Mouse (Mus musculus): Measurements from ENCODE around the gene Hpn. TPM values are rescaled to one million over a fixed set of nuclear protein-coding genes. Genes with fewer than 3 reads are reported as not detected.

The Hpn gene
- polyA plus RNA-seq, 1 experiment from 2014 or later: 0.21 TPM

DNA sequence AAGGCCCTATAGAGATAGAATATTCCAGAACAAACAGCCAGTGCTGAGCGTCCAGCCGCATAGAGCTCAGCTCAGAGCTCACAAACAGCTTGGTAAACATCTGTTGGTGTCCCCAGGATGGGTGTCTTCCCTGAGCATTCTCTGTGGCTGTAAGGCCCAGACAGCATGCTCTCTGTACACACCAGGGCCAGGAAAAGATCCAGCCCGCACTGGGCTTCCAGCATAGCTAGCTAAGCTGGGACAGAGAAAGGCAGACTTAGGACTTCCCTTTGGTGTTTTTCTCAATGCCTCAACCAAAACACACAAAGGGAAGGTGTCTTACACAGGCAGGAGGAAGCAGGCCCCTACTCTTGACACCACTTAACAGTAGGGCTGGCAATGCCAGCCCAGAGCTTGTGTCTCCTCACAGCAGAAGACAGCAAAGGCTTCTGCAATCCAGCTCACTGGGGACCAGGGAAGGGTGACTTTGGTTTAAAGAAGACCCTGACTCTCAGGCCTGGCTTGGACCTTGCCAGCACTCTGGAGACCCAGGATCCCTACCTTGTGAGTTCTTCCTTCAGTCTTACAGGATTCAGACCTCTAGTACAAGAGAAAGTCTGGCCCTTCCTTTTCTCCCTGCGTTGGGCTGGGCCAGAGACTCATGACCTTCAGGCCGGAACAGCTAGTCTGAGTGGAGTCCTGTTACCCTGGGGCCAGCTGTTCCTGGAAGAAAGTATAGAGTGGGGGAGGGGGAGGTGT, 40.4 kb upstream of the Hpn start, which contains the start of gene Gramd1a:
Gramd1a (minus strand) TSS at position 601 of the 738 bp plus-strand sequence.
- H3K36me3 ChIP-seq (ENCODE audit: control insufficient read depth, insufficient read depth, low read length): no peaks in the 10 kb centered on the region
- H3K4me3 ChIP-seq (ENCODE audit: low read depth, low read length): no peak within 1 kb of the TSS
- H3K27ac ChIP-seq (ENCODE audit: low read length): no peak within 1 kb of the TSS
- WGBS: 69% methylated on average over 5 of the region's 5 CpGs
- H3K4me2 ChIP-seq (ENCODE audit: low read length): no peak within 1 kb of the TSS
- no peaks in the 10 kb centered on the region for H3K9me3 ChIP-seq (replicated peaks; ENCODE audit: control insufficient read depth, low read length, poor library complexity, severe bottlenecking)
- H3K27me3 ChIP-seq (ENCODE audit: control insufficient read depth, insufficient read depth, low read depth, low read length): no peaks in the 10 kb centered on the region
- no peak within 1 kb of the TSS for H3K9ac ChIP-seq (ENCODE audit: low read depth, low read length)
- peaks cover 10% of the 10 kb centered on the region for H3K4me1 ChIP-seq (ENCODE audit: control insufficient read depth, insufficient read depth, low read length)
- ATAC-seq: no peak

DNA sequence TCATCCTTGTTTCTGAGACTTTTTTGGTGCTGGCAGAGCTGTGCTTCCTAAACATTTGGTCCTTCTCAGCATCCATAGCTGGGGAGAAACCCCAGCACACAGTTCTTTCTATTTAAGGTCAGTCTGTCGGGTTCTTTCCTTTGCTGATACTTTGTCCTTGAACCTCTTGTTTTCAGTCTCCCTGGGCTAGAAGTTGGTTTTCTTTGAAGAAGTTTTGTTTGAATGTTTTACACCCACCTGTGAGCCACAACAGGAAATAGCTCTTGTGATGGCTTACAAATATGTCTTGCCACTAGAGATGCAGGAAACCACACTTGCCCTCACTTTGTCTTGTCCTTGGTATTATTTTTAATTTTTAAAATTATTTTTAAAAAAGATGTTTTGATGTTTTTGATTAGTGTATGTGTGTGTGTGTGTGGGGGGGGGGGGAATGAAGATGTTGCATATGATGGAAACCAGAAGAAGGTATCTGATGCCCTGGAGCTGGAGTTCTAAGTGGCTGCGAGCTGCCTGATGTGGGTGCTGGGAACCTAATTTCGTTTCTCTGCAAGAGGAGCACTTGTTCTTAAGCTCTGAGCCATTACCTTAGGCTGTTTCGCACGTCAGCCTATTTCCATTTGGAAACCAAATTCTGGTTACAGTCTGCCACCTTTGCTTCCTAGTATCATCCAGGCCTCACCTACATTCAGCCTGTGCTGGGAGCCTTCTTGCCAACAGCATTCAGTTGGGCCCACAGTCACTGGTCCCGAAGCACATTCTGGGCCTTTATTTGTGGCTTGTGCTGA, 38.6 kb upstream of the Hpn start:
- Histone ChIP-seq H3K9me3 (replicated peaks; ENCODE audit: control insufficient read depth, low read length, poor library complexity, severe bottlenecking) (no peaks in the 10 kb centered on the region), H3K4me2 (ENCODE audit: low read length) (no peak overlapping the region), H3K9ac (ENCODE audit: low read depth, low read length) (no peak overlapping the region), H3K36me3 (ENCODE audit: control insufficient read depth, insufficient read depth, low read length) (no peaks in the 10 kb centered on the region), H3K27me3 (ENCODE audit: control insufficient read depth, insufficient read depth, low read depth, low read length) (no peaks in the 10 kb centered on the region), H3K27ac (ENCODE audit: low read length) (no peak overlapping the region), H3K4me3 (ENCODE audit: low read depth, low read length) (no peak overlapping the region), H3K4me1 (ENCODE audit: control insufficient read depth, insufficient read depth, low read length) (peaks cover 16% of the 10 kb centered on the region)
- ATAC-seq: no peak
- 92% methylated on average over 6 of the region's 6 CpGs for WGBS

DNA sequence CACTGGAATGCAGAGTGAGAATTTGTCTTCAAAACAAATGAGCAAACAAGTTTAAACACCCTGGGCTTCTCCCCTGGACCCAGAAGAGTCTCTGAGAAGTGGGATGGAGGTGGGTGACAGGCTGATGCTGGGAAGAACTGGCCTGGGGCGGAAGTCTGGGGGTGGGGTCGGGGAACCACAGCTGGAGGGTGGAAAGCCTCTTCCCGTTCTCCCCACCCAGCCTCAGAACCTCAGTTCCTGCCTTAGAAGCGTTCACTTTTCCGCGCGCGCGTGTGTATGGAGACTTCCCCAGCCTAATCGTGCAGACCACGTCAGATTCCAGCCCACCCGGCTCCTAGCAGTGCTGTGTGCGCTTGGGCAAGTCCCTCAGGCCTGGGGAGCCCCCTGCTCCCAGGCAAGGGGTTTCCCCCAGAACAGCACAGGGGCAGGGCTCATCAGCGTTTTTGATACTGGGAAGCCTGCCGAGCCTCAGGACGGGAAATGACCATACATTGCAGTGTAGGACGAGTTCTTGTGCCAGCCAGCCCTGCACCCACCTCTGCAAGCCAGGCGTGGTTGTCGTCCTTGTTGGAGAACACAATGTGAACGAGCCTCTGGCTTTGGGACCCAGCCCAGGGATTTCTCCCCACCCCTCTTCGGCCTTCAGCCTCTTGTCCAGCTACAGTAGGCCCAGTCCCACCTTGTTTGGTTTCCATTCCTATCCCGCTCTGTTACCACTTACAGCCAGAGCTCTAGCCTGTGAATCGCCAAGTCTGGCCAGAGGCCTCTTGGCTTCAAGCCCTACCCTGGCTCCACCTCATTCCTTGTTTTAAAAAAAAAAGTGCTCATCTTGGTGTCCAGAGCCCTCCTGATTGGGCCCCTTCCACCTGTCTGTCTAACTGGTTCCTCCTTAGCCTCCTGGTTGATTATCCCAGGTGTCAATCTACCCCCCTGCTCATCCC, 36.5 kb upstream of the Hpn start:
- Histone ChIP-seq H3K36me3 (ENCODE audit: control insufficient read depth, insufficient read depth, low read length) (no peaks in the 10 kb centered on the region), H3K27me3 (ENCODE audit: control insufficient read depth, insufficient read depth, low read depth, low read length) (no peaks in the 10 kb centered on the region), H3K9ac (ENCODE audit: low read depth, low read length) (peak overlapping the region; percentile 100), H3K4me1 (ENCODE audit: control insufficient read depth, insufficient read depth, low read length) (peaks cover 34% of the 10 kb centered on the region), H3K4me2 (ENCODE audit: low read length) (peak overlapping the region; percentile 75), H3K9me3 (replicated peaks; ENCODE audit: control insufficient read depth, low read length, poor library complexity, severe bottlenecking) (no peaks in the 10 kb centered on the region), H3K27ac (ENCODE audit: low read length) (peak overlapping the region; percentile 99), H3K4me3 (ENCODE audit: low read depth, low read length) (peak overlapping the region; percentile 74)
- 16% methylated on average over 23 of the region's 23 CpGs for WGBS
- peak; percentile 52 for ATAC-seq

DNA sequence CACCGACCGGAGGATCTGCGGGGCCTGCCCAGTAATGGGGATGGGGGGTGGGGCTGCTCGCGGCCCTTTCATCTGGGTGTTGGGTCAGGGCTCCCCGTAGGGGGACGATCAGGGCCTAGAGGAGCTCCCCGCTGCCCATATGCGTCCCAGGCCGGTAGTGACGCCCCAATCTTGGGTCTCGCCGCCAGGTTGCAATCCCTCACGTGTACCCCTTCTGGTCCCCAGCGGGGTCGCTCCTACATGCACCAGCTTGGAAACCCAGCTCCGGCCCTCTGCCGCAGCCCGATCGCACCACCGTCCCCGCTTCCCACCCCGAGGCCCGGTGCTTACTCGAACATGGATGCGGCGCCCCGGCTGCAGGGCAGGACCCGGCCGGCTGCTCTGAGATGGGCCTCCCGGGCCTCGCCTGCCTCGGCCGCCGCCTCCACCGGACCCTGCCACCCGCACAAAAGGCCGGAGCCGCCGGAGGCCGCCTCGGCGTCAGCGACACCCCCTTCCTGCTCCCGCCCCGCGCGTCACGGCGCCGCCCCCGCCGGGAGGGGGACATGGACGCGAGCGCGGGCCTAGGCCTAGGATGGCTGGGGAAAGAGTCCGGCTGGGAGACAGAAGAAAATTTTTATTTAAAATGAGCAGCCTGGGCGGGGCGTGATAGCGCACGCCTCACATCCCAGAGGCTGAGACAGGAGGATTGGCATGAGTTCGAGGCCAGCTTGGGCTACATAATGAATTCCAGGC, 35.6 kb upstream of the Hpn start:
- peak overlapping the region; percentile 100 for H3K9ac ChIP-seq (ENCODE audit: low read depth, low read length)
- H3K9me3 ChIP-seq (replicated peaks; ENCODE audit: control insufficient read depth, low read length, poor library complexity, severe bottlenecking): no peaks in the 10 kb centered on the region
- peak overlapping the region; percentile 74 for H3K4me3 ChIP-seq (ENCODE audit: low read depth, low read length)
- H3K27ac ChIP-seq (ENCODE audit: low read length): peak overlapping the region; percentile 99
- H3K4me2 ChIP-seq (ENCODE audit: low read length): peak overlapping the region; percentile 75
- H3K27me3 ChIP-seq (ENCODE audit: control insufficient read depth, insufficient read depth, low read depth, low read length): no peaks in the 10 kb centered on the region
- under 1% methylated on average over 63 of the region's 63 CpGs for WGBS
- H3K4me1 ChIP-seq (ENCODE audit: control insufficient read depth, insufficient read depth, low read length): peaks cover 34% of the 10 kb centered on the region
- peak; percentile 83 for ATAC-seq
- H3K36me3 ChIP-seq (ENCODE audit: control insufficient read depth, insufficient read depth, low read length): no peaks in the 10 kb centered on the region

DNA sequence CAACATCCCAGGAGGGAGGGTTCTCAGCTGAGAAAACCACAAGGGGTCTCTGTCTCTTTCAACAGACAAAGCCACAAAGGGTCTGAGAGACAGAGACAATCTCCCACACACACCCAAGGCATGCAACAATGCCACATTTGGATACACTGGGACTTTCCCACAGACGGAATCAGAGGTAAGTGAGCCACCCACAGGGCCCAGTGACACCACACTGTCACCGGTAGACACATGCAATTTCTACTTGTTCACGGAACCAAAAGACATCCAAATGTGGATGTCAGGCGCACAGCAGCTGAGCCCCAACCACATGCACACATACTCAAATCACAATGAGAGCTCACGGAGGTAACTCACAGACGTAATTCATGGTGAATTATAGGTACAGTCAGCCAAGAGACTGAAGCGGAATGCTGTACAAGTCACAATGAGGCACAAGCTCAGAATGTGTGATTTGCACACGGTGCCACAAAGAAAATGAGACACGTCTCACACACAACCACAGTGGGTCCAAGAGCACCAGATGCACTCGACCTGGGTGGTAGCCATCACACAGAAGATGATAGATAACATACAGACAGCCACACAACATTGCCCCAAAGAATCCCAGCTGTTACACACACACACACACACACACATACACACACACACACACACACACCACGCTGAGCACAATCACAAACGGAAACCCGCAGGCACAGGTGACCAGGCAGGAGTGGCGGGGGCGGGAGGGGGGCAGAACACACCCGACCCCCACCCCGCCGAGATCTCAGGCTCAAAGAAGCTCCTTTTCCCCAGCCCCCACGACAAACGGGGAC, 34.9 kb upstream of the Hpn start:
- under 1% methylated on average over 20 of the region's 20 CpGs for WGBS
- peak overlapping the region; percentile 75 for H3K4me2 ChIP-seq (ENCODE audit: low read length)
- no peaks in the 10 kb centered on the region for H3K36me3 ChIP-seq (ENCODE audit: control insufficient read depth, insufficient read depth, low read length)
- peak overlapping the region; percentile 74 for H3K4me3 ChIP-seq (ENCODE audit: low read depth, low read length)
- ATAC-seq: peak; percentile 10; the same call in 1 of the 2 replicates
- H3K9me3 ChIP-seq (replicated peaks; ENCODE audit: control insufficient read depth, low read length, poor library complexity, severe bottlenecking): no peaks in the 10 kb centered on the region
- no peaks in the 10 kb centered on the region for H3K27me3 ChIP-seq (ENCODE audit: control insufficient read depth, insufficient read depth, low read depth, low read length)
- H3K4me1 ChIP-seq (ENCODE audit: control insufficient read depth, insufficient read depth, low read length): peaks cover 34% of the 10 kb centered on the region
- H3K27ac ChIP-seq (ENCODE audit: low read length): peak overlapping the region; percentile 99
- peak overlapping the region; percentile 100 for H3K9ac ChIP-seq (ENCODE audit: low read depth, low read length)

DNA sequence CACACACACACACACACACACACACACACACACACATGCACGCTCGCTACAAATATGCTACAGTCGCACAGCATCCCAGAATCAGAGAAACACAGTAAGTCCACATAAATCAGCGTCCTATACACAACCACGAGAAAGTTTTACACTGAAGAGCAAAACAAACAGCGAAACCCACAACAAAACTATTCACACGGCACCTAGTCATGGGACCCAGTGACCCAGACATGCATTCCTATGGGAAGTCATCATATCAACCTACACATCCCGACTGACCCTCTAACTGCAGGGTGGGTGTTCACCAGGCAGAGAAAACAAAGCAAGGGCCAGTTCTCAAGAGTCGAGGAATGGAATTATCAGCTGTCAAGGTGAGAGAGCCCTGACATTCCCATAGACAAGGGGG, 34.2 kb upstream of the Hpn start:
- 25% methylated on average over 9 of the region's 9 CpGs for WGBS
- Histone ChIP-seq H3K9me3 (replicated peaks; ENCODE audit: control insufficient read depth, low read length, poor library complexity, severe bottlenecking) (no peaks in the 10 kb centered on the region), H3K4me3 (ENCODE audit: low read depth, low read length) (peak overlapping the region; percentile 74), H3K9ac (ENCODE audit: low read depth, low read length) (peak overlapping the region; percentile 100), H3K4me1 (ENCODE audit: control insufficient read depth, insufficient read depth, low read length) (peaks cover 34% of the 10 kb centered on the region), H3K27ac (ENCODE audit: low read length) (peak overlapping the region; percentile 99), H3K36me3 (ENCODE audit: control insufficient read depth, insufficient read depth, low read length) (no peaks in the 10 kb centered on the region), H3K4me2 (ENCODE audit: low read length) (peak overlapping the region; percentile 75), H3K27me3 (ENCODE audit: control insufficient read depth, insufficient read depth, low read depth, low read length) (no peaks in the 10 kb centered on the region)
- peak; percentile 0; the same call in 1 of the 2 replicates for ATAC-seq

DNA sequence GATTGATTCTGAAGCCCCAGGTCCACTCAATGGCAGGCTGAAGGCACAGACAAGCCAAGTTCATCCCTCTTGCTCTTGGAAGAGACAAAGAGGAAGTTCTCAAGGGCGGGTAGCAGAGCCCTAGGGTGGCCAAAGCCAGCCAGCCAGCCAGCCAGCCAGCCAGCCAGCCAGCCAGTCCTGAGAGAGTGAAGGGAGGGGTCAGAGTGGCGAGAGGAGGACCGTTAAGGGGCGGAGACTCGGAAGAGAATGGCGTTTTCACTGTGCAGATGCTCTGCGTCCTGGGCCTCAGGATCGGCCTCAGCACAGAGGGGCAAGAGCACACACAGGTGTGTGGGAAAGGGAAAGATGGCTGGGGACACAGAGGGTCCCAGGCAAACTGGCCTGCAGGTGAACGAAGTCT, 33.7 kb upstream of the Hpn start:
- WGBS: 3% methylated on average over 9 of the region's 9 CpGs
- H3K4me2 ChIP-seq (ENCODE audit: low read length): peak overlapping the region; percentile 75
- H3K4me3 ChIP-seq (ENCODE audit: low read depth, low read length): peak overlapping the region; percentile 74

More for the DNA sequence above, 33.7 kb upstream of the Hpn start:
- H3K4me1 ChIP-seq (ENCODE audit: control insufficient read depth, insufficient read depth, low read length): peaks cover 34% of the 10 kb centered on the region
- H3K9ac ChIP-seq (ENCODE audit: low read depth, low read length): peak overlapping the region; percentile 100
- H3K27ac ChIP-seq (ENCODE audit: low read length): peak overlapping the region; percentile 99
- no peaks in the 10 kb centered on the region for H3K27me3 ChIP-seq (ENCODE audit: control insufficient read depth, insufficient read depth, low read depth, low read length)
- ATAC-seq: peak; percentile 12; the same call in 1 of the 2 replicates
- H3K9me3 ChIP-seq (replicated peaks; ENCODE audit: control insufficient read depth, low read length, poor library complexity, severe bottlenecking): no peaks in the 10 kb centered on the region
- no peaks in the 10 kb centered on the region for H3K36me3 ChIP-seq (ENCODE audit: control insufficient read depth, insufficient read depth, low read length)

All from midbrain, embryonic 16.5 days (tissue).